Mouse (Mus musculus) mouse trophoblast stem cell (cell line): ENCODE data around the gene Tmc8.
"Not testable (repeated sequence)": the region's sequence is repeated elsewhere in the genome, so short reads cannot be mapped to it uniquely, and the experiment has no call there.

ENCODE experiments used
- in situ Hi-C, 2 experiments: fragments of 300-500 bp; cut with MseI, MboI; formaldehyde crosslinking; loops; 2 replicates in 1 of 2; 3 replicates in 1 of 2; pipeline ENCODE4 v1.15.1; 2025

Tmc8 gene

GRCm38 (mm10) chr11:117796954-117797353, 15.1 kb downstream of the Tmc8 start:
- in situ Hi-C loops, result no loop called here

- in situ Hi-C loops, result no loop called here
Measured at GRCm38 (mm10) chr11:117797511-117798159, 15.8 kb downstream of the Tmc8 start, which contains the start of gene 6030468B19Rik. Gene 6030468B19Rik (plus strand): TSS chr11:117797660.

- in situ Hi-C loops, result no loop called here
Measured at GRCm38 (mm10) chr11:117798160-117798541, 16.3 kb downstream of the Tmc8 start.

- in situ Hi-C loops, result no loop called here
Measured at GRCm38 (mm10) chr11:117799174-117799573, 17.3 kb downstream of the Tmc8 start.

GRCm38 (mm10) chr11:117800038-117800437, 18.2 kb downstream of the Tmc8 start:
- in situ Hi-C loops, result no loop called here

GRCm38 (mm10) chr11:117801650-117802049, 19.8 kb downstream of the Tmc8 start:
- in situ Hi-C loops, result no loop called here

GRCm38 (mm10) chr11:117803166-117803688, 21.4 kb downstream of the Tmc8 start:
- in situ Hi-C loops, result no loop called here

- in situ Hi-C loops, result no loop called here
Measured at GRCm38 (mm10) chr11:117806781-117807180, 24.9 kb downstream of the Tmc8 start.

- in situ Hi-C loops, result no loop called here
Measured at GRCm38 (mm10) chr11:117809407-117810311, 27.8 kb downstream of the Tmc8 start, which contains the start of the genes Gm20708 and Syngr2. Gene Gm20708 (plus strand): TSS chr11:117809668. Gene Syngr2 (plus strand): TSS chr11:117809668.

- in situ Hi-C loops, result no loop called here
Measured at GRCm38 (mm10) chr11:117810401-117811046, 28.6 kb downstream of the Tmc8 start.

- in situ Hi-C loops, result no loop called here
Measured at GRCm38 (mm10) chr11:117813867-117814266, 32.0 kb downstream of the Tmc8 start.

- in situ Hi-C loops, result no loop called here
Measured at GRCm38 (mm10) chr11:117814704-117815366, 33.0 kb downstream of the Tmc8 start.

- in situ Hi-C loops, result not testable (repeated sequence)
Measured at GRCm38 (mm10) chr11:117815850-117816249, 34.0 kb downstream of the Tmc8 start.

GRCm38 (mm10) chr11:117816389-117816996, 34.6 kb downstream of the Tmc8 start:
- in situ Hi-C loops, result no loop called here

GRCm38 (mm10) chr11:117819095-117819494, 37.2 kb downstream of the Tmc8 start:
- in situ Hi-C loops, result no loop called here

GRCm38 (mm10) chr11:117820173-117820572, 38.3 kb downstream of the Tmc8 start:
- in situ Hi-C loops, result no loop called here

- in situ Hi-C loops, result no loop called here
Measured at GRCm38 (mm10) chr11:117821868-117822267, 40.0 kb downstream of the Tmc8 start.

- in situ Hi-C loops, result no loop called here
Measured at GRCm38 (mm10) chr11:117822728-117823241, 40.9 kb downstream of the Tmc8 start.

GRCm38 (mm10) chr11:117823411-117823810, 41.5 kb downstream of the Tmc8 start:
- in situ Hi-C loops, result no loop called here

- in situ Hi-C loops, result no loop called here
Measured at GRCm38 (mm10) chr11:117824060-117824969, 42.4 kb downstream of the Tmc8 start.
